Mouse (Mus musculus): ENCODE data around the gene Sipa1. TPM values are rescaled to one million over a fixed set of nuclear protein-coding genes. Genes with fewer than 3 reads are reported as not detected.

Sipa1 gene
- polyA plus RNA-seq, 1 experiment from 2014 or later, result 26.8 TPM

DNA sequence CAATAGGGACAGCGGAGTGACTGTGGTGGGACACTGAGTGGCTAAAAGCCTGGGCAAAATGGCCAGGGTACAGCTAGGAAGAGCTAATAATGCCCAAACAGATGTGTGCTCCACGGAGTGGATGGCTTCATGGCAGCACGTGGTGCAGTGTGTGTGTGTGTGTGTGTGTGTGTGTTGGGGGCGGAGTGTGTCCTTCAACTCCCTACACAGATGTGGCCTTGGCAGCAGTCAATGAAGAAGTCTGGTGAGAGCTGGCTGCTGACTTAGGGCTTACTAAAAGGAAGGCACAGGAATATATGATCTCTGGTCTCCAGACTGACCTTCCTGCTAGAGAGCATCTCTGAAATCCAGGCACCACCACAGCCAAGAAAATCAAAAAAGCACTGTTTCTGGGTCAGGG is 4.9 kb upstream of the Sipa1 start:
- H3K9ac ChIP-seq (ENCODE audit: low read depth, low read length), result no peak overlapping the region
- no peak overlapping the region for H3K4me3 ChIP-seq (ENCODE audit: low read length)
- H3K36me3 ChIP-seq (ENCODE audit: control insufficient read depth, insufficient read depth, low read length), result peaks cover 66% of the 10 kb centered on the region
- no peak overlapping the region for H3K27ac ChIP-seq (ENCODE audit: low read depth, low read length)
- no peak for ATAC-seq (ENCODE audit: low FRiP score, low TSS enrichment)
- 88% methylated on average over 4 of the region's 4 CpGs for WGBS
- no peaks in the 10 kb centered on the region for H3K9me3 ChIP-seq (ENCODE audit: control insufficient read depth, low read length)
- no peaks in the 10 kb centered on the region for H3K27me3 ChIP-seq (ENCODE audit: control insufficient read depth, insufficient read depth, low read length)
- H3K4me1 ChIP-seq (ENCODE audit: control insufficient read depth, insufficient read depth, low read length), result peaks cover 6% of the 10 kb centered on the region; the same call in 1 of the 2 replicates
- no peak overlapping the region for H3K4me2 ChIP-seq (replicated peaks; ENCODE audit: low read depth, low read length)

DNA sequence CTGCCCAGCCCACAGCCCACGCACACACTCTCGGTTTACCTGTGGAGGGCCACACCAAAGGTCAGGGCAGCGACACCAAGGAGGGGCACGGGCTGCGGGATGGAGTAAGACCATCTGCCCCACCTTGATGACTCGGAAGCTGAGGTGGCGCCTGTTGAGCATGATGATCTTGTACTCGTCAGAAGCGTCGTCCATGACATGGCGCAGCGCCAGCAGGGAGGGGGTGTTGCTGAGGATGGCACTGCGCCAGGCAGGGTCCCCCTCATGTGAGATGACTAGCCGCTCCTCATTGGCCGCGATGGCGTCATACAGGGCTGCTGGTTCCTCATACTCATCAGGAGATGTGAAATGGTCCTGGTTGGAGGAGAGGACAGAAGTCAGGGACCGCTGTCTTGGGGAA is 2.9 kb upstream of the Sipa1 start:
- H3K36me3 ChIP-seq (ENCODE audit: control insufficient read depth, insufficient read depth, low read length), result peaks cover 47% of the 10 kb centered on the region
- H3K4me1 ChIP-seq (ENCODE audit: control insufficient read depth, insufficient read depth, low read length), result peaks cover 16% of the 10 kb centered on the region
- H3K9ac ChIP-seq (ENCODE audit: low read depth, low read length), result no peak overlapping the region
- H3K27ac ChIP-seq (ENCODE audit: low read depth, low read length), result no peak overlapping the region
- no peak overlapping the region for H3K4me3 ChIP-seq (ENCODE audit: low read length)
- no peaks in the 10 kb centered on the region for H3K27me3 ChIP-seq (ENCODE audit: control insufficient read depth, insufficient read depth, low read length)
- ATAC-seq (ENCODE audit: low FRiP score, low TSS enrichment), result no peak
- no peaks in the 10 kb centered on the region for H3K9me3 ChIP-seq (ENCODE audit: control insufficient read depth, low read length)
- no peak overlapping the region for H3K4me2 ChIP-seq (replicated peaks; ENCODE audit: low read depth, low read length)
- WGBS, result 95% methylated on average over 18 of the region's 18 CpGs

DNA sequence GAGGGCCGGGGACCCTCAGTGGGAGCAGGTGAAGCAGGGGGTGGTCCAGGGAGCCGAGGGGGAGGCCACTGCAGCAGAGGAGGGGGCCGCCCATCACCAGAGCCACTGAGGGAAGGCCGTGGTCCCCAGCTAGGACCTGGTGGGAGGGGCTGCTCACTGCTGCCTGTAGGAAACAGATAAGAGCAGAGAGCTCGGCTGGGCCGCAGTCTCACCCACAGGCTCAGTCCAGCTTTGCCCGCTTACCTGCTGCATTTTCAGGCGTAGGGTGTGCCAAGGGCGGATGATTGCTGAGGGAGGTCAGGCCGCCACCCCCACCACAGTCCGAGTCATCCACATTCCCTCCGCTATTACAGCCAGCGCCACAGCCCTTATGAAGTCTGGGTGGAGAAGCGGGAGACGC is 2.0 kb upstream of the Sipa1 start:
- Histone ChIP-seq H3K9me3 (ENCODE audit: control insufficient read depth, low read length) (no peaks in the 10 kb centered on the region), H3K9ac (ENCODE audit: low read depth, low read length) (no peak overlapping the region), H3K4me3 (ENCODE audit: low read length) (no peak overlapping the region), H3K4me2 (replicated peaks; ENCODE audit: low read depth, low read length) (no peak overlapping the region), H3K36me3 (ENCODE audit: control insufficient read depth, insufficient read depth, low read length) (peaks cover 38% of the 10 kb centered on the region), H3K27me3 (ENCODE audit: control insufficient read depth, insufficient read depth, low read length) (no peaks in the 10 kb centered on the region), H3K27ac (ENCODE audit: low read depth, low read length) (no peak overlapping the region), H3K4me1 (ENCODE audit: control insufficient read depth, insufficient read depth, low read length) (peaks cover 16% of the 10 kb centered on the region)
- no peak for ATAC-seq (ENCODE audit: low FRiP score, low TSS enrichment)
- 92% methylated on average over 15 of the region's 15 CpGs for WGBS

DNA sequence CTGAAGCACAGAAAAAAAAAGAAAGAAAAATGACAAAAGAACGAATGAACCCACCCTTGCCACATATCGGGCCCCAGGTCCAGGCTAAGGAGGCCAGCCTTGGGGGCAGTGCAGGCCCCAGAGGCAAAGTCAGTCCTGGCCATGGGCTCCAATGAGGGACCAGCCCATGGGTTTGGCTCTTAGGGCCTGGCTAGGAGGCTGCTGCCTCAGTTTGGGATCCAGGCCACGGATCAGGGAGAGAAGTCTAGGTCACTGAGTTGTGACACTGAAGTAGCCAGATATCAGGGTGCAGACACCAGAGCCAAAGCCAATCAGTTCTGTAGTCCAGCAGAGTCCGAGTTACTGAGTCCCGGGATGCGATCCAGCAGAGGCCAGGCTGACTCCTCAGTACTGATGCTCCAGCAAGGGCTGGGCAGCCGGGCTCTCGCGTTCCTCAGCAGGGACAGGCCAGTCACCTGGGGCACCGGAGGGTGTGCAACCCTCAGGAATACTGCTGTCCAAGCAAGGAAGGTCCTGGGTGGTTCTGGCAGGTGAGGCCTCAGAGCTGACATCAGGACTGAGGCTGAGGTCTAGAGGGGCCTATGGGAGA is 1.3 kb upstream of the Sipa1 start:
- Histone ChIP-seq H3K4me2 (replicated peaks; ENCODE audit: low read depth, low read length) (no peak overlapping the region), H3K9me3 (ENCODE audit: control insufficient read depth, low read length) (no peaks in the 10 kb centered on the region), H3K27ac (ENCODE audit: low read depth, low read length) (no peak overlapping the region), H3K9ac (ENCODE audit: low read depth, low read length) (no peak overlapping the region), H3K27me3 (ENCODE audit: control insufficient read depth, insufficient read depth, low read length) (no peaks in the 10 kb centered on the region), H3K36me3 (ENCODE audit: control insufficient read depth, insufficient read depth, low read length) (peaks cover 37% of the 10 kb centered on the region), H3K4me1 (ENCODE audit: control insufficient read depth, insufficient read depth, low read length) (peaks cover 16% of the 10 kb centered on the region), H3K4me3 (ENCODE audit: low read length) (no peak overlapping the region)
- 96% methylated on average over 10 of the region's 10 CpGs for WGBS
- ATAC-seq (ENCODE audit: low FRiP score, low TSS enrichment), result no peak

DNA sequence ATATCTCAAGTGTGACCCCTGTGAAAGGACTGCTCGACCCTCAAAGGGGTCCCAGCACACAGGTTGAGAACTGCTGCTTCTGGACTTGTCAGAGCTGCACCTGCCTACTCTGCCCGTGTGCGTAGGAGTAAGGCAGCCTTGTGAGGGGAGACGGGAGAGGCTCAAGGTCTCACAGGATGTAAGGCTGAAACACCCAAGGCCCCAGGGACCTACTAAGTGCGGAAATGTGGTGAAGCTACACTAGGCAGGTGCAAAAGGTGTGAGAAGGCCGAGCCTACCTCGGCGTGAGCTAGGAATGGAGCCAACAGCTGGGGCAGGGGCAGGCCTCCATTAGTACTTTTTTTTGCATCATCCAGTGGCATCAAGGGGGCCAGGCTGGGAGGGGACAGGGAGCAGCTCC is 1.2 kb downstream of the Sipa1 start:
- peaks cover 16% of the 10 kb centered on the region for H3K4me1 ChIP-seq (ENCODE audit: control insufficient read depth, insufficient read depth, low read length)
- no peaks in the 10 kb centered on the region for H3K27me3 ChIP-seq (ENCODE audit: control insufficient read depth, insufficient read depth, low read length)
- H3K9ac ChIP-seq (ENCODE audit: low read depth, low read length), result peak overlapping the region; percentile 60; the same call in 1 of the 2 replicates
- WGBS, result 66% methylated on average over 8 of the region's 8 CpGs
- ATAC-seq (ENCODE audit: low FRiP score, low TSS enrichment), result no peak
- H3K27ac ChIP-seq (ENCODE audit: low read depth, low read length), result peak overlapping the region; percentile 85; the same call in 1 of the 2 replicates
- peak overlapping the region; percentile 68 for H3K4me2 ChIP-seq (replicated peaks; ENCODE audit: low read depth, low read length)
- H3K9me3 ChIP-seq (ENCODE audit: control insufficient read depth, low read length), result no peaks in the 10 kb centered on the region
- H3K36me3 ChIP-seq (ENCODE audit: control insufficient read depth, insufficient read depth, low read length), result peaks cover 34% of the 10 kb centered on the region
- H3K4me3 ChIP-seq (ENCODE audit: low read length), result peak overlapping the region; percentile 49

DNA sequence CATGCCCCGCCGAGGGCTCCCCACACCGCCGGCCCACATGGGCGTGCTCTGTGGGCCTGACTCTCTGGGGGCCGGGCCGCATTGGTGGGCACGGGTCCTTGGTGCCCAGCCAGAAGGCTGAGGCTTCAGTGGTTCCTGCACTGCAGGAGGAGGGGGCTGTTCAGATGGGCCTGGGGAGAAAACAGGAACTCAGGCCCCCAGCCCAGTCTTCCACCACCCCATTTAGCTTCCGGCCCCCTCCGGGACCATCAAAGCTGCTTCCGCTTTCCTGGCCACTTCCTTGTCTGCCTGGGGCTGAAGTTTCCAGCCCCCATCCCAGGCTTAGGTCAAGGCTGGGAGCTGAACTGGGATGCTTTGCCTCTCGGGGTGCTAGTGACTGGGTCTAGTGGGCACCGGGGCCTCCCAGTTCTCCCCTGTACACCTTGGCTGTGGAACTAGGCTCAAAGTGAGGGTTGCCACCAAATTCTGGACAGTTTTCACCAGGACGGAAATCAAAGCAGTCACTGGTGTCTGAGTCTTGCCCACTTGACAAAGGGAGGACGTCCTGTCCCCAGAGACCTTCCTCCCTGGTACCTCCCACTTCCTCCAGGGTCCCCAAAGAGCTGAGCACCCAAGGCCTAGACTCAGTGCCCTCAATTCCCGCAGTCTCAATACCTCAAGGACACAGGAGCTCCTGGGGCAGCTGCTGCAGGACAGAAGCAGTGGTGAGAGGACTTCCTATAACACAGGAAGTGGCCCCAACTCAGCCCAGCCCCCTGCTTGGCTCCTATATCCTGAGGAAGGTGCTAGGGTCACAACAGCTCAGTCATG is 2.4 kb downstream of the Sipa1 start:
- Histone ChIP-seq H3K9me3 (ENCODE audit: control insufficient read depth, low read length) (no peaks in the 10 kb centered on the region), H3K36me3 (ENCODE audit: control insufficient read depth, insufficient read depth, low read length) (peaks cover 22% of the 10 kb centered on the region), H3K9ac (ENCODE audit: low read depth, low read length) (peak overlapping the region; percentile 4; the same call in 1 of the 2 replicates), H3K4me1 (ENCODE audit: control insufficient read depth, insufficient read depth, low read length) (peaks cover 16% of the 10 kb centered on the region), H3K4me2 (replicated peaks; ENCODE audit: low read depth, low read length) (peak overlapping the region; percentile 19), H3K27ac (ENCODE audit: low read depth, low read length) (peak overlapping the region; percentile 67), H3K4me3 (ENCODE audit: low read length) (peak overlapping the region; percentile 4; the same call in 1 of the 2 replicates), H3K27me3 (ENCODE audit: control insufficient read depth, insufficient read depth, low read length) (no peaks in the 10 kb centered on the region)
- WGBS, result 80% methylated on average over 14 of the region's 16 CpGs
- no peak for ATAC-seq (ENCODE audit: low FRiP score, low TSS enrichment)

DNA sequence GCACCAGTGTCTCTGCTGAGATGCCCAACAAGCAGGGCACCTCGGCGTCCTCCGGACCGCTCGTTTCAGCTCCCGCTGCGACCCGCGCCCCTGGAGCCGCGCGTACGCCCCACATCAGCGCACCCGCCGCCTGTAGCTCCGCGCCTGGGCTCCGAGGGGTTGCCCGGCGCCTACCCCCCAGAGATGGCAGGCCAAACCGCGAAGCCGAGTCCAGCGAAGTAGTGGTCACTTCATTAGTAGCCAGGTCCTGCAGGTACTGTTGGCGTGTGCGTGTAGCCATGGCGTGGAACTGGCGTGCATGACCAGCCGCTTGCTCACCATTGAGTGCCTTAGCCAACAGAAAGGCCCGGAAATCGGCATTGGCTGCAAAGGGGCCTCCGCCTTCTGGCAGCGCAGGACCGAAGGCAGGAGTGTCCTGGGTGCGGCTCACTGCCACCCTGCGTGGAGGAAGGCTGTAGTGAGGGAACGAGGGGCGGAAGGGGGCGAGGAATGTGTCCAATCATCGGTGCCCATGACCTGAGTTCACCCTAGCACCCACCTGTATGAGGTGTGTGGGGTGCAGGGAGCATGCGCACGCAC is 8.7 kb downstream of the Sipa1 start:
- no peak overlapping the region for H3K27ac ChIP-seq (ENCODE audit: low read depth, low read length)
- H3K36me3 ChIP-seq (ENCODE audit: control insufficient read depth, insufficient read depth, low read length), result peaks cover 34% of the 10 kb centered on the region
- H3K9ac ChIP-seq (ENCODE audit: low read depth, low read length), result peak overlapping the region; percentile 53; the same call in 1 of the 2 replicates

DNA sequence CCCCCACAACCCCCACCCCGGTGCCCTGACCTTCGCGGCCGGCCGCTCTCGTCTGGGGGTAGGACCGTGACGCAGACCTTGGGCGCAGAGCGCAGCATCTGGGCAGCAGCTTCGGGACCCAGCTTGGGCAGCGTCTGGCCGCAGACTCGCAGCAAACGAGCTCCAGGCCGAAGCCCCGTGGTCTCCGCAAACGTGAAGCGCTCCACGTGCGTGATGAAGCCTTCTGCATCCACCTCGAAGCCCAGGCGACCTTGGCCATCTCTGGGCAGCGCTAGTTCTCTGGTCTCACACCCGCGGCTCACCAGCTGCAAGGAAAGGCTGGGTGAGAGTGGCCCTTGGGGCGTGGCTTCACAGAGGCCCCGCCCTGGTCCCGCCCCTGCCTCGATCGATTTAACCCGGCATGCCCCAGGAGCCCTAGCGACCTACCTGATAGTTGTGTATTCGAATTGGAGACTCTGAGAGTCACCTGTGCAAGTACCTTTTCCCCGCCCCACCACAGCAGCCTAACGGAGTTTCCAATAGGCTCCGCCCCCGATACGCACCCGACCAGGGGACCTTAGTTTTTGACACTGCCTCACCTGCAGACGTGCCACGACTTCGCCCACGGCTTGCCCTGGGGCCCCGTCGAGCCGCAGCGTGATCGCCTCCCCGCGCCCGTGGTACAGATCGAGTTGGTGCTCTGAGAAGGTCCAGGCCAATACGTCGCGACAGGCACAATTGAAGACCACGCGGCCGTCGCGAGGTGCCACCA is 9.4 kb downstream of the Sipa1 start:
- 5% methylated on average over 62 of the region's 62 CpGs for WGBS
- ATAC-seq (ENCODE audit: low FRiP score, low TSS enrichment), result peak; percentile 69
- Histone ChIP-seq H3K27ac (ENCODE audit: low read depth, low read length) (no peak overlapping the region), H3K4me1 (ENCODE audit: control insufficient read depth, insufficient read depth, low read length) (peaks cover 11% of the 10 kb centered on the region), H3K36me3 (ENCODE audit: control insufficient read depth, insufficient read depth, low read length) (peaks cover 34% of the 10 kb centered on the region), H3K4me2 (replicated peaks; ENCODE audit: low read depth, low read length) (peak overlapping the region; percentile 67), H3K9me3 (ENCODE audit: control insufficient read depth, low read length) (no peaks in the 10 kb centered on the region), H3K4me3 (ENCODE audit: low read length) (peak overlapping the region; percentile 44), H3K9ac (ENCODE audit: low read depth, low read length) (peak overlapping the region; percentile 53), H3K27me3 (ENCODE audit: control insufficient read depth, insufficient read depth, low read length) (peaks cover 9% of the 10 kb centered on the region; the same call in 1 of the 2 replicates)

More for the DNA sequence above, 8.7 kb downstream of the Sipa1 start:
- peaks cover 9% of the 10 kb centered on the region; the same call in 1 of the 2 replicates for H3K27me3 ChIP-seq (ENCODE audit: control insufficient read depth, insufficient read depth, low read length)
- peaks cover 5% of the 10 kb centered on the region for H3K4me1 ChIP-seq (ENCODE audit: control insufficient read depth, insufficient read depth, low read length)
- 16% methylated on average over 43 of the region's 43 CpGs for WGBS
- peak overlapping the region; percentile 44 for H3K4me3 ChIP-seq (ENCODE audit: low read length)
- 0 out of 2 replicates have a peak, but pooled peaks have one; percentile 1 for ATAC-seq (ENCODE audit: low FRiP score, low TSS enrichment)
- H3K9me3 ChIP-seq (ENCODE audit: control insufficient read depth, low read length), result no peaks in the 10 kb centered on the region
- peak overlapping the region; percentile 67 for H3K4me2 ChIP-seq (replicated peaks; ENCODE audit: low read depth, low read length)

Data from kidney, embryonic 14.5 days (tissue).